Mouse (Mus musculus): ENCODE data around the gene Card6.

The Card6 gene

GRCm38 (mm10) chr15:5129111-5129805, 20.9 kb upstream of the Card6 start:
- no peak for DNase-seq

GRCm38 (mm10) chr15:5128176-5128940, 20.0 kb upstream of the Card6 start:
- no peak for DNase-seq

- DNase-seq: no peak
Measured at GRCm38 (mm10) chr15:5127487-5127886, 19.1 kb upstream of the Card6 start.

GRCm38 (mm10) chr15:5126456-5126855, 18.1 kb upstream of the Card6 start:
- no peak for DNase-seq

- DNase-seq: no peak
Measured at GRCm38 (mm10) chr15:5121535-5122313, 13.4 kb upstream of the Card6 start.

- DNase-seq: no peak
Measured at GRCm38 (mm10) chr15:5119707-5120106, 11.4 kb upstream of the Card6 start.

GRCm38 (mm10) chr15:5119192-5119591, 10.9 kb upstream of the Card6 start:
- no peak for DNase-seq

GRCm38 (mm10) chr15:5118626-5119025, 10.3 kb upstream of the Card6 start:
- no peak for DNase-seq

GRCm38 (mm10) chr15:5117031-5117601, 8.8 kb upstream of the Card6 start:
- peak; percentile 19 for DNase-seq

- peak; percentile 98 for DNase-seq
Measured at GRCm38 (mm10) chr15:5116270-5117030, 8.1 kb upstream of the Card6 start, which contains the start of gene Rpl37. Gene Rpl37 (plus strand): TSS chr15:5116645.

GRCm38 (mm10) chr15:5115173-5115572, 6.8 kb upstream of the Card6 start:
- no peak for DNase-seq

- DNase-seq: no peak
Measured at GRCm38 (mm10) chr15:5112651-5113050, 4.3 kb upstream of the Card6 start.

- DNase-seq: peak; percentile 8
Measured at GRCm38 (mm10) chr15:5108655-5109040, 309 bp upstream of the Card6 start.

GRCm38 (mm10) chr15:5106293-5106692, 2.0 kb downstream of the Card6 start:
- DNase-seq: no peak

GRCm38 (mm10) chr15:5105891-5106290, 2.4 kb downstream of the Card6 start:
- no peak for DNase-seq

GRCm38 (mm10) chr15:5102312-5102711, 6.0 kb downstream of the Card6 start:
- DNase-seq: no peak

- no peak for DNase-seq
Measured at GRCm38 (mm10) chr15:5097376-5097775, 11.0 kb downstream of the Card6 start.

- DNase-seq: no peak
Measured at GRCm38 (mm10) chr15:5095534-5096301, 12.6 kb downstream of the Card6 start.

GRCm38 (mm10) chr15:5090131-5090530, 18.2 kb downstream of the Card6 start:
- no peak for DNase-seq

- DNase-seq: no peak
Measured at GRCm38 (mm10) chr15:5088850-5089608, 19.3 kb downstream of the Card6 start.

- no peak for DNase-seq
Measured at GRCm38 (mm10) chr15:5086162-5086561, 22.2 kb downstream of the Card6 start.
